ENCODE assay signal across 20 mouse cellular contexts in genomic region chr8:37012381-37013060, GRCm38 (mm10). TPM values are rescaled to one million over a fixed set of nuclear protein-coding genes. Genes with fewer than 3 reads are reported as not detected.
DNase-seq lines count a peak whose midpoint lies in the region; ATAC-seq lines count a peak whose summit lies in the region.
"Had no signal": no experiment of that assay in that cellular context is flagged by ENCODE, and none has a peak within 500 bp of the region (broad histone marks: within the 10 kb centered on the region; RNA-seq: fewer than 3 reads in every experiment).

No protein-coding gene starts in this region.

- WGBS in midbrain, embryonic 16.5 days, result 75% methylated on average over 3 of the region's 3 CpGs

- no peaks in the 10 kb centered on the region for H3K4me1 ChIP-seq in midbrain, embryonic 16.5 days (ENCODE audit: control insufficient read depth, insufficient read depth, low read length)
- H3K4me1 ChIP-seq: forebrain, embryonic 13.5 days; hindbrain, embryonic 15.5 days had no signal

- H3K9me3 ChIP-seq in midbrain, embryonic 16.5 days (replicated peaks; ENCODE audit: control insufficient read depth, low read length, poor library complexity, severe bottlenecking), result no peaks in the 10 kb centered on the region
- H3K9me3 ChIP-seq: embryonic facial prominence, embryonic 13.5 days; forebrain, embryonic 13.5 days; heart, embryonic 13.5 days; hindbrain, embryonic 15.5 days had no signal

- ATAC-seq in midbrain, embryonic 16.5 days, result no peak
- ATAC-seq: forebrain, embryonic 13.5 days; forebrain, postnatal 0 days; intestine, embryonic 16.5 days had no signal

- H3K4me3 ChIP-seq in midbrain, embryonic 16.5 days (ENCODE audit: low read depth, low read length), result no peak overlapping the region
- H3K4me3 ChIP-seq: embryonic facial prominence, embryonic 13.5 days; forebrain, embryonic 13.5 days; heart, embryonic 13.5 days; hindbrain, embryonic 15.5 days had no signal

- no peak overlapping the region for H3K9ac ChIP-seq in midbrain, embryonic 16.5 days (ENCODE audit: low read depth, low read length)
- H3K9ac ChIP-seq: embryonic facial prominence, embryonic 13.5 days; forebrain, embryonic 13.5 days; forebrain, postnatal 0 days; heart, embryonic 13.5 days; hindbrain, embryonic 15.5 days had no signal

- no peaks in the 10 kb centered on the region for H3K36me3 ChIP-seq in midbrain, embryonic 16.5 days (ENCODE audit: control insufficient read depth, insufficient read depth, low read length)
- H3K36me3 ChIP-seq: embryonic facial prominence, embryonic 13.5 days; heart, embryonic 13.5 days; hindbrain, embryonic 15.5 days had no signal

- peak; percentile 61 for DNase-seq in adrenal gland, adult 2 months
- DNase-seq in adrenal gland, adult 18-20 months (ENCODE audit: low spot score in 2 of 2), result no peak
- DNase-seq in heart, adult 11 months, result peak; percentile 34
- DNase-seq in heart, adult 18-20 months, result no peak
- DNase-seq in 3T3-L1 (ENCODE audit: low read depth, low spot score) (peak; percentile 73), adipocyte (ENCODE audit: low spot score) (peak; percentile 32)
- DNase-seq in layer of hippocampus, adult 18-20 months (ENCODE audit: low spot score in 2 of 2), result no peak
- DNase-seq: cerebellum, adult 11-12 months; cerebellum, adult 9-10 months; cerebellum, postnatal 25 days; forebrain, postnatal 0 days; gastrocnemius, postnatal 14 days; heart, postnatal 36 days had no signal

- no peak overlapping the region for H3K27ac ChIP-seq in midbrain, embryonic 16.5 days (ENCODE audit: low read length)
- H3K27ac ChIP-seq: embryonic facial prominence, embryonic 13.5 days; forebrain, embryonic 13.5 days; heart, embryonic 13.5 days; hindbrain, embryonic 15.5 days had no signal

- no peaks in the 10 kb centered on the region for H3K27me3 ChIP-seq in midbrain, embryonic 16.5 days (ENCODE audit: control insufficient read depth, insufficient read depth, low read depth, low read length)
- H3K27me3 ChIP-seq: CH12.LX; embryonic facial prominence, embryonic 13.5 days; forebrain, embryonic 13.5 days; heart, embryonic 13.5 days; hindbrain, embryonic 15.5 days had no signal

- no peak overlapping the region for H3K4me2 ChIP-seq in midbrain, embryonic 16.5 days (ENCODE audit: low read length)
- H3K4me2 ChIP-seq: embryonic facial prominence, embryonic 13.5 days; forebrain, embryonic 13.5 days; heart, embryonic 13.5 days; hindbrain, embryonic 15.5 days had no signal

RNA-seq across cellular contexts. Expression of gene AI429214, which starts 19.1 kb away (rescaled TPM):
- 1 to 10 TPM; 2.2 to 3.8 TPM for total RNA-seq in adrenal gland, adult 2 months (2021)
- polyA plus RNA-seq in adrenal gland, adult 2 months (2012; rRNA removed), result 0.15 and 0.21 TPM in 2 replicates
- 1 to 10 TPM; 2.0 to 2.9 TPM for total RNA-seq in adrenal gland, adult 18-20 months (2021)
- under 1 TPM; 0.69 to 0.82 TPM for total RNA-seq in heart, adult 18-20 months (2021)
- polyA plus RNA-seq in midbrain, embryonic 16.5 days (2015; fragmentation: Nextera tagmentation; extraction: Ambion mirVana), result 0.09 and 0.14 TPM in 2 replicates
- 1 to 10 TPM; 3.1 to 3.4 TPM for total RNA-seq in layer of hippocampus, adult 18-20 months (2021)
- total RNA-seq: CH12.LX had no signal

Comparison
In these comparisons a context has a peak if more than half of its experiments do, and no peak if none do; other contexts are left out.
1. DNase-seq: peak in adrenal gland, adult 2 months (single experiment), heart, adult 11 months (single experiment), 3T3-L1 (single experiment) and adipocyte (single experiment); none in adrenal gland, adult 18-20 months (0 of 2), heart, adult 18-20 months (0 of 2) and layer of hippocampus, adult 18-20 months (0 of 2).